Mouse (Mus musculus): ENCODE measurements at regions not wholly inside any gene's neighbourhood (a gene's known extent, or its start where the extent isn't known, plus 50 kb on each side); places are given as distances from the start of the nearest gene placed in this dataset.
A peak's percentile ranks its signal among the peaks of the same experiment; 100 is the strongest.

DNA sequence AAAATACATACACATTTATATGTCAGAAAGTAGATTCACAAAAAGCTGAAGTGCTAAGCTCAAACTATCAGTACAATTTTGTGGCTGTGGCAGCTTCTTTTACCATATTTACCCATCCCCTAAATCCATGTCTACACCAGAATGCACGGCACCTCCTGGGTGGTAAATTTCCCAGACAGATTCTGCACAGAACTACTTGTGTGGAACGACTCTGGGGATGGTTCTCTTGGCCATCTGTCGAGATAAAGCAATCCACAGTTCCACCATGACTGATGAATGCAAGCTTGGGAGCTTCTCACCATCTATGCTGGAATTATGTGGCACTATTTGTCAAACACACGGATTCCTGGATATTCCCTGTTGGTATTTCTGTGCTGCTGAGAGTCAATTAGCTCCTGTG, 495.8 kb downstream of the Tmem114 start:
- Histone ChIP-seq H3K9me3 (ENCODE audit: control insufficient read depth, low read length) (no peaks in the 10 kb centered on the region), H3K36me3 (ENCODE audit: control insufficient read depth, insufficient read depth, low read length) (no peaks in the 10 kb centered on the region), H3K4me1 (replicated peaks; ENCODE audit: control insufficient read depth, insufficient read depth) (no peaks in the 10 kb centered on the region), H3K4me2 (replicated peaks; ENCODE audit: low read depth) (no peak overlapping the region), H3K9ac (ENCODE audit: low read length) (no peak overlapping the region), H3K4me3 (ENCODE audit: low read depth, low read length) (no peak overlapping the region), H3K27me3 (ENCODE audit: control insufficient read depth, insufficient read depth, low read length) (no peaks in the 10 kb centered on the region), H3K27ac (replicated peaks) (no peak overlapping the region)
- no peak for TF ChIP-seq CTCF (IDR thresholded peaks at IDR 0.05; ENCODE audit: low read depth)
- no peak for TF ChIP-seq EP300 (optimal IDR thresholded peaks at IDR 0.05)
- DNase-seq (ENCODE audit: low spot score) (no peak), ATAC-seq (ENCODE audit: low FRiP score, low TSS enrichment) (no peak)
- WGBS: 62% methylated on average over 4 of the region's 4 CpGs

- 78% methylated on average over 6 of the region's 6 CpGs for WGBS
- no peaks in the 10 kb centered on the region for H3K4me1 ChIP-seq (replicated peaks; ENCODE audit: control insufficient read depth, insufficient read depth)
- H3K9me3 ChIP-seq (ENCODE audit: control insufficient read depth, low read length): no peaks in the 10 kb centered on the region
- no peak for TF ChIP-seq CTCF (IDR thresholded peaks at IDR 0.05; ENCODE audit: low read depth)
- no peak for TF ChIP-seq EP300 (optimal IDR thresholded peaks at IDR 0.05)
- H3K4me2 ChIP-seq (replicated peaks; ENCODE audit: low read depth): no peak overlapping the region
- DNase-seq (ENCODE audit: low spot score): no peak
- H3K27ac ChIP-seq (replicated peaks): no peak overlapping the region
- no peak overlapping the region for H3K4me3 ChIP-seq (ENCODE audit: low read depth, low read length)
- no peak for ATAC-seq (ENCODE audit: low FRiP score, low TSS enrichment)
- H3K27me3 ChIP-seq (ENCODE audit: control insufficient read depth, insufficient read depth, low read length): no peaks in the 10 kb centered on the region
- H3K9ac ChIP-seq (ENCODE audit: low read length): no peak overlapping the region
- no peaks in the 10 kb centered on the region for H3K36me3 ChIP-seq (ENCODE audit: control insufficient read depth, insufficient read depth, low read length)
These were observed 496.5 kb downstream of the Tmem114 start for GRCm38 (mm10) chr16:7928391-7928935.

GRCm38 (mm10) chr16:7927756-7928155, 497.2 kb downstream of the Tmem114 start:
- Histone ChIP-seq H3K27me3 (ENCODE audit: control insufficient read depth, insufficient read depth, low read length) (no peaks in the 10 kb centered on the region), H3K27ac (replicated peaks) (no peak overlapping the region), H3K9me3 (ENCODE audit: control insufficient read depth, low read length) (no peaks in the 10 kb centered on the region), H3K9ac (ENCODE audit: low read length) (no peak overlapping the region), H3K4me2 (replicated peaks; ENCODE audit: low read depth) (no peak overlapping the region), H3K4me3 (ENCODE audit: low read depth, low read length) (no peak overlapping the region), H3K4me1 (replicated peaks; ENCODE audit: control insufficient read depth, insufficient read depth) (no peaks in the 10 kb centered on the region), H3K36me3 (ENCODE audit: control insufficient read depth, insufficient read depth, low read length) (no peaks in the 10 kb centered on the region)
- DNase-seq (ENCODE audit: low spot score) (peak; percentile 13), ATAC-seq (ENCODE audit: low FRiP score, low TSS enrichment) (no peak)
- WGBS: 35% methylated on average over 8 of the region's 8 CpGs
- TF ChIP-seq EP300 (optimal IDR thresholded peaks at IDR 0.05): no peak
- TF ChIP-seq CTCF (IDR thresholded peaks at IDR 0.05; ENCODE audit: low read depth): no peak

GRCm38 (mm10) chr16:7895786-7896185, 529.1 kb downstream of the Tmem114 start:
- Histone ChIP-seq H3K4me1 (replicated peaks; ENCODE audit: control insufficient read depth, insufficient read depth) (no peaks in the 10 kb centered on the region), H3K27me3 (ENCODE audit: control insufficient read depth, insufficient read depth, low read length) (no peaks in the 10 kb centered on the region), H3K4me3 (ENCODE audit: low read depth, low read length) (no peak overlapping the region), H3K9ac (ENCODE audit: low read length) (no peak overlapping the region), H3K9me3 (ENCODE audit: control insufficient read depth, low read length) (no peaks in the 10 kb centered on the region), H3K36me3 (ENCODE audit: control insufficient read depth, insufficient read depth, low read length) (no peaks in the 10 kb centered on the region), H3K27ac (replicated peaks) (no peak overlapping the region), H3K4me2 (replicated peaks; ENCODE audit: low read depth) (no peak overlapping the region)
- ATAC-seq (ENCODE audit: low FRiP score, low TSS enrichment) (no peak), DNase-seq (ENCODE audit: low spot score) (no peak)
- TF ChIP-seq EP300 (optimal IDR thresholded peaks at IDR 0.05) (no peak), CTCF (IDR thresholded peaks at IDR 0.05; ENCODE audit: low read depth) (no peak)
- WGBS: 69% methylated on average over 2 of the region's 2 CpGs

DNA sequence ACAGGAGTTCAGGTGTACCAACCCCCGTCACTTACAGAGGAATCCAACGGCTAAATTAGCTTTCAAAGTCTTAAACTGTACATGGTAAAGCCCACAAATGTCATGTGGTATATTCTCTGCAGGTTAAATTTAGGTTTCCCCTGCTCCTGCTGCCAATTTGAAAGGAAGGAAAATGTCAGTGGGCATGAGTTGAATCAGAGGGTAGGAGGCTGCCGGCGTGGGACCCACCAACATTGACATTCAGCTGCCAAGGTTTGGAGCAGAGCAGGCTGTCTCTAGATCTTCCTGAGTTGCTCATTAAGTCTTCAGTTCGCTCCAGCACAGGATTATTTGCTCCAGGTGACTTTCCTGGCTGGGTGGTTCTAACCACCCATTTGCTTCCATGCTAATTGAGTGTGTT, 532.1 kb downstream of the Tmem114 start:
- H3K27me3 ChIP-seq (ENCODE audit: control insufficient read depth, insufficient read depth, low read length): no peaks in the 10 kb centered on the region

DNA sequence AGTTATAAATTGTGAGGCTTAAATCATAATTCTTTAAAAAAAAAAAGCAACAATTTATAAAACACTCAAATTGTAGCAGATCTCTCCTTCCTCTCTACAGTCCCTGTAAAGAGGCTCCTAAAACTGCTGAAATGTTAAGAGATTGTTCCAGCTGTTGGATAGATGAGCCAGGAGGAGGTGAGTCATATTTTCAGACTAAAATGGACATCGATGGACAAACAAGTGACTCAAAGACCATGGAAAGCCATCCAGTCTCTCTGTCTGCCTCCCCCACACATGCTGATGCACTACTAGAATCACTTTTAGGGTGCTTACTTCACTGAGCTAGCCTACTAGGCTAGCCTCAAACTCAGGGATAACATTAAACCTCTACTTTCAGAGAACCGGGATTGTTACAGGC, 561.5 kb downstream of the Tmem114 start:
- 88% methylated on average over 2 of the region's 2 CpGs for WGBS
- H3K9ac ChIP-seq (ENCODE audit: low read length): no peak overlapping the region
- no peak for DNase-seq (ENCODE audit: low spot score)
- no peaks in the 10 kb centered on the region for H3K4me1 ChIP-seq (replicated peaks; ENCODE audit: control insufficient read depth, insufficient read depth)
- no peak overlapping the region for H3K27ac ChIP-seq (replicated peaks)
- TF ChIP-seq EP300 (optimal IDR thresholded peaks at IDR 0.05): no peak
- no peak for TF ChIP-seq CTCF (IDR thresholded peaks at IDR 0.05; ENCODE audit: low read depth)
- no peaks in the 10 kb centered on the region for H3K9me3 ChIP-seq (ENCODE audit: control insufficient read depth, low read length)
- no peaks in the 10 kb centered on the region for H3K27me3 ChIP-seq (ENCODE audit: control insufficient read depth, insufficient read depth, low read length)
- H3K4me3 ChIP-seq (ENCODE audit: low read depth, low read length): no peak overlapping the region
- no peak for ATAC-seq (ENCODE audit: low FRiP score, low TSS enrichment)
- H3K36me3 ChIP-seq (ENCODE audit: control insufficient read depth, insufficient read depth, low read length): no peaks in the 10 kb centered on the region
- no peak overlapping the region for H3K4me2 ChIP-seq (replicated peaks; ENCODE audit: low read depth)

More for the DNA sequence above, 532.1 kb downstream of the Tmem114 start:
- no peak for TF ChIP-seq EP300 (optimal IDR thresholded peaks at IDR 0.05)
- no peak for TF ChIP-seq CTCF (IDR thresholded peaks at IDR 0.05; ENCODE audit: low read depth)
- Histone ChIP-seq H3K27ac (replicated peaks) (no peak overlapping the region), H3K4me2 (replicated peaks; ENCODE audit: low read depth) (no peak overlapping the region), H3K36me3 (ENCODE audit: control insufficient read depth, insufficient read depth, low read length) (no peaks in the 10 kb centered on the region), H3K9me3 (ENCODE audit: control insufficient read depth, low read length) (no peaks in the 10 kb centered on the region), H3K4me1 (replicated peaks; ENCODE audit: control insufficient read depth, insufficient read depth) (no peaks in the 10 kb centered on the region), H3K9ac (ENCODE audit: low read length) (no peak overlapping the region), H3K4me3 (ENCODE audit: low read depth, low read length) (no peak overlapping the region)
- 77% methylated on average over 5 of the region's 5 CpGs for WGBS
- DNase-seq (ENCODE audit: low spot score): no peak
- no peak for ATAC-seq (ENCODE audit: low FRiP score, low TSS enrichment)
